Mouse (Mus musculus): ENCODE results near the gene Ifitm1.
A peak's percentile ranks its signal among the peaks of the same experiment; 100 is the strongest.
"Not testable (repeated sequence)": the region's sequence is repeated elsewhere in the genome, so short reads cannot be mapped to it uniquely, and the experiment has no call there.

Ifitm1 gene

GRCm38 (mm10) chr7:140949824-140950530 is 17.0 kb upstream of the Ifitm1 start, which contains the start of gene Ifitm5:
Ifitm5 (minus strand) TSS chr7:140950291.
- no peak for DNase-seq (ENCODE audit: extremely low read depth, insufficient read length, low spot score)

- no peak for DNase-seq (ENCODE audit: extremely low read depth, insufficient read length, low spot score)
Observed at GRCm38 (mm10) chr7:140951051-140951450, 16.0 kb upstream of the Ifitm1 start.

GRCm38 (mm10) chr7:140951765-140952164 is 15.3 kb upstream of the Ifitm1 start:
- no peak for DNase-seq (ENCODE audit: extremely low read depth, insufficient read length, low spot score)

- DNase-seq (ENCODE audit: extremely low read depth, insufficient read length, low spot score): no peak
Observed at GRCm38 (mm10) chr7:140952441-140952840, 14.6 kb upstream of the Ifitm1 start.

- no peak for DNase-seq (ENCODE audit: extremely low read depth, insufficient read length, low spot score)
Observed at GRCm38 (mm10) chr7:140953133-140953532, 13.9 kb upstream of the Ifitm1 start.

GRCm38 (mm10) chr7:140953800-140954732 is 13.0 kb upstream of the Ifitm1 start:
- DNase-seq (ENCODE audit: extremely low read depth, insufficient read length, low spot score): no peak

GRCm38 (mm10) chr7:140954733-140955071 is 12.3 kb upstream of the Ifitm1 start:
- DNase-seq (ENCODE audit: extremely low read depth, insufficient read length, low spot score): no peak

GRCm38 (mm10) chr7:140955342-140955741 is 11.7 kb upstream of the Ifitm1 start:
- peak; percentile 70 for DNase-seq (ENCODE audit: extremely low read depth, insufficient read length, low spot score)

GRCm38 (mm10) chr7:140955758-140956555 is 11.1 kb upstream of the Ifitm1 start, which contains the start of the genes Gm45717 and Ifitm2:
Gm45717 (minus strand) TSS chr7:140955937.
Ifitm2 (minus strand) TSS chr7:140955987.
- peak; percentile 78 for DNase-seq (ENCODE audit: extremely low read depth, insufficient read length, low spot score)

GRCm38 (mm10) chr7:140956556-140956869 is 10.5 kb upstream of the Ifitm1 start:
- no peak for DNase-seq (ENCODE audit: extremely low read depth, insufficient read length, low spot score)

GRCm38 (mm10) chr7:140959181-140959901 is 7.7 kb upstream of the Ifitm1 start:
- no peak for DNase-seq (ENCODE audit: extremely low read depth, insufficient read length, low spot score)

- DNase-seq (ENCODE audit: extremely low read depth, insufficient read length, low spot score): no peak
Observed at GRCm38 (mm10) chr7:140960026-140960425, 7.0 kb upstream of the Ifitm1 start.

- no peak for DNase-seq (ENCODE audit: extremely low read depth, insufficient read length, low spot score)
Observed at GRCm38 (mm10) chr7:140961416-140961815, 5.6 kb upstream of the Ifitm1 start.

- DNase-seq (ENCODE audit: extremely low read depth, insufficient read length, low spot score): no peak
Observed at GRCm38 (mm10) chr7:140962733-140963132, 4.3 kb upstream of the Ifitm1 start.

GRCm38 (mm10) chr7:140967862-140968591 is 1.0 kb downstream of the Ifitm1 start:
- DNase-seq (ENCODE audit: extremely low read depth, insufficient read length, low spot score): no peak

- DNase-seq (ENCODE audit: extremely low read depth, insufficient read length, low spot score): not testable (repeated sequence)
Observed at GRCm38 (mm10) chr7:140968710-140969109, 1.7 kb downstream of the Ifitm1 start.

- DNase-seq (ENCODE audit: extremely low read depth, insufficient read length, low spot score): no peak
Observed at GRCm38 (mm10) chr7:140970931-140971330, 3.9 kb downstream of the Ifitm1 start.

- no peak for DNase-seq (ENCODE audit: extremely low read depth, insufficient read length, low spot score)
Observed at GRCm38 (mm10) chr7:140971479-140972171, 4.6 kb downstream of the Ifitm1 start.

Data from 3134 (cell line).